Mouse (Mus musculus) left cerebral cortex, postnatal 14 days (tissue): ENCODE measurements around the gene Gm21983. TPM values are rescaled to one million over a fixed set of nuclear protein-coding genes. Genes with fewer than 3 reads are reported as not detected.

Experiments used
- DNase-seq, 2 experiments: peaks; one replicate each; pipeline ENCODE4 v3.0.0; 2021 to 2022; ENCODE audit warnings: low spot score in 2 of 2, mixed read lengths in 1 of 2
- intact Hi-C: fragments of 180-260 bp; cut with DNase I; formaldehyde crosslinking; loops from one replicate; pipeline ENCODE4 v1.15.1; 2025
- total RNA-seq, 2 experiments: library from RNA; stranded (reverse); gene quantifications; 2 replicates each; pipeline ENCODE4 v1.2.3; 2021

Gm21983 gene
- total RNA-seq, 2 experiments from 2014 or later, result not detected

GRCm38 (mm10) chr7:27164112-27164947 is 16.6 kb downstream of the Gm21983 start:
- intact Hi-C loops, result no loop called here
- DNase-seq, result no peak

GRCm38 (mm10) chr7:27163450-27163805 is 17.5 kb downstream of the Gm21983 start:
- DNase-seq, result no peak

GRCm38 (mm10) chr7:27162780-27163449 is 18.0 kb downstream of the Gm21983 start:
- no peak for DNase-seq
- intact Hi-C loops, result no loop called here

More at GRCm38 (mm10) chr7:27163450-27163805, 17.5 kb downstream of the Gm21983 start:
- intact Hi-C loops, result no loop called here

GRCm38 (mm10) chr7:27161744-27162143 is 19.1 kb downstream of the Gm21983 start:
- DNase-seq, result no peak
- intact Hi-C loops, result no loop called here

GRCm38 (mm10) chr7:27160921-27161320 is 20.0 kb downstream of the Gm21983 start:
- DNase-seq, result no peak
- intact Hi-C loops, result no loop called here

- intact Hi-C loops, result no loop called here
- DNase-seq, result peak; percentile 91 to 97
Observed at GRCm38 (mm10) chr7:27159882-27160281, 21.0 kb downstream of the Gm21983 start.

- intact Hi-C loops, result no loop called here
- DNase-seq, result no peak
Observed at GRCm38 (mm10) chr7:27159256-27159655, 21.6 kb downstream of the Gm21983 start.

- intact Hi-C loops, result no loop called here
- no peak for DNase-seq
Observed at GRCm38 (mm10) chr7:27158171-27158570, 22.7 kb downstream of the Gm21983 start.

GRCm38 (mm10) chr7:27156005-27156404 is 24.9 kb downstream of the Gm21983 start:
- peak in 1 of 2 experiments; percentile 66 for DNase-seq

GRCm38 (mm10) chr7:27153205-27153764 is 27.6 kb downstream of the Gm21983 start, which contains the start of gene Cyp2t4:
Cyp2t4 (plus strand) TSS chr7:27153714.
- intact Hi-C loops, result no loop called here
- DNase-seq, result peak in 1 of 2 experiments; percentile 32

More at GRCm38 (mm10) chr7:27156005-27156404, 24.9 kb downstream of the Gm21983 start:
- intact Hi-C loops, result no loop called here

GRCm38 (mm10) chr7:27136410-27136996 is 44.4 kb downstream of the Gm21983 start:
- intact Hi-C loops, result no loop called here
- no peak for DNase-seq

GRCm38 (mm10) chr7:27133757-27134156 is 47.1 kb downstream of the Gm21983 start:
- intact Hi-C loops, result loop anchor here (2.0 kb wide), 1 partner anchor 151 kb away; no protein-coding TSS in a partner anchor
- no peak for DNase-seq

GRCm38 (mm10) chr7:27133156-27133555 is 47.7 kb downstream of the Gm21983 start:
- no peak for DNase-seq

GRCm38 (mm10) chr7:27132588-27132987 is 48.3 kb downstream of the Gm21983 start:
- DNase-seq, result peak in 1 of 2 experiments; percentile 76

More at GRCm38 (mm10) chr7:27133156-27133555, 47.7 kb downstream of the Gm21983 start:
- intact Hi-C loops, result loop anchor here (2.0 kb wide), 1 partner anchor 152 kb away; no protein-coding TSS in a partner anchor

GRCm38 (mm10) chr7:27131387-27131786 is 49.5 kb downstream of the Gm21983 start:
- no peak for DNase-seq
- intact Hi-C loops, result no loop called here

More at GRCm38 (mm10) chr7:27132588-27132987, 48.3 kb downstream of the Gm21983 start:
- intact Hi-C loops, result loop anchor here (2.0 kb wide), 1 partner anchor 152 kb away; no protein-coding TSS in a partner anchor

GRCm38 (mm10) chr7:27130521-27131370 is 50.1 kb downstream of the Gm21983 start:
- intact Hi-C loops, result no loop called here
- no peak for DNase-seq

- intact Hi-C loops, result loop anchor here (5.0 to 10.0 kb wide), 2 partner anchors 353 to 1275 kb away; no protein-coding TSS in a partner anchor
Observed at GRCm38 (mm10) chr7:27129811-27130210, 51.1 kb downstream of the Gm21983 start.

GRCm38 (mm10) chr7:27128946-27129345 is 51.9 kb downstream of the Gm21983 start:
- DNase-seq, result no peak
- intact Hi-C loops, result loop anchor here (5.0 to 10.0 kb wide), 2 partner anchors 352 to 1274 kb away; no protein-coding TSS in a partner anchor

More at GRCm38 (mm10) chr7:27129811-27130210, 51.1 kb downstream of the Gm21983 start:
- DNase-seq, result no peak
